Mouse (Mus musculus) CH12.LX (cell line): ENCODE data around the gene Shroom1. TPM values are rescaled to one million over a fixed set of nuclear protein-coding genes. Genes with fewer than 3 reads are reported as not detected.

Source experiments
- DNase-seq: peaks from one replicate; pipeline ENCODE4 v3.0.0-alpha.2; 2013; ENCODE audit errors: extremely low read depth
- H3K27ac ChIP-seq: 2 replicates; pipeline ENCODE4 v1.5.1; 2012; ENCODE audit warnings: low read depth, mild to moderate bottlenecking, control low read depth, moderate library complexity; ENCODE audit not compliant: insufficient read depth
- H3K27me3 ChIP-seq: replicated peaks from 2 replicates; pipeline ENCODE3; 2012; ENCODE audit warnings: inconsistent platforms
- H3K36me3 ChIP-seq, 2 experiments: replicated peaks in 1 of 2; 2 replicates each; pipeline versions ENCODE3 to v1.6.1; 2012; ENCODE audit warnings: inconsistent platforms in 1 of 2, low read length in 1 of 2, mild to moderate bottlenecking in 1 of 2, mixed read lengths in 1 of 2, moderate library complexity in 1 of 2; ENCODE audit not compliant: control insufficient read depth in 1 of 2, insufficient read depth in 1 of 2
- H3K4me1 ChIP-seq, 2 experiments: 2 replicates each; pipeline ENCODE4 v1.6.1; 2012; ENCODE audit warnings: inconsistent platforms in 1 of 2, moderate library complexity in 1 of 2; ENCODE audit not compliant: insufficient read depth in 2 of 2, control insufficient read depth in 1 of 2
- H3K4me2 ChIP-seq: 2 replicates; pipeline ENCODE4 v1.6.1; 2012; ENCODE audit warnings: low read depth, mild to moderate bottlenecking, control low read depth; ENCODE audit not compliant: poor library complexity, insufficient read depth, severe bottlenecking
- H3K4me3 ChIP-seq, 3 experiments: fragments of 150-350 bp in 1 of 3; sonication (generic) in 1 of 3; replicated peaks in 1 of 3; 2 replicates each; pipeline versions ENCODE3 to v1.5.1; 2011 to 2012; ENCODE audit warnings: low read depth in 2 of 3, low read length in 2 of 3, mild to moderate bottlenecking in 2 of 3, moderate library complexity in 2 of 3, control low read depth in 1 of 3, improper control_type of control experiment in 1 of 3, inconsistent platforms in 1 of 3, mixed read lengths in 1 of 3; ENCODE audit not compliant: poor library complexity in 1 of 3
- H3K79me2 ChIP-seq: replicated peaks from 2 replicates; pipeline ENCODE4 v1.6.1; 2012; ENCODE audit warnings: mild to moderate bottlenecking, moderate library complexity; ENCODE audit not compliant: control insufficient read depth, poor library complexity, insufficient read depth, severe bottlenecking; ENCODE audit errors: extremely low read depth
- H3K9ac ChIP-seq: 2 replicates; pipeline ENCODE4 v1.6.1; 2012; ENCODE audit warnings: low read depth, mild to moderate bottlenecking, control low read depth, moderate library complexity; ENCODE audit not compliant: insufficient read depth
- H3K9me3 ChIP-seq: replicated peaks from 2 replicates; pipeline ENCODE3; 2012; ENCODE audit warnings: low read length, inconsistent platforms, mixed read lengths
- BHLHE40 ChIP-seq: IDR thresholded peaks from 2 replicates; pipeline ENCODE4 v1.6.1; 2011; ENCODE audit warnings: mild to moderate bottlenecking, low read depth, low read length, improper control_type of control experiment
- CTCF ChIP-seq, 2 experiments: IDR thresholded peaks in 1 of 2; conservative IDR thresholded peaks in 1 of 2; 2 replicates each; pipeline ENCODE4 v1.5.1; 2011 to 2012; ENCODE audit warnings: low read depth in 2 of 2, low read length in 2 of 2, improper control_type of control experiment in 1 of 2, inconsistent platforms in 1 of 2, mild to moderate bottlenecking in 1 of 2, moderate library complexity in 1 of 2
- E2F4 ChIP-seq: IDR thresholded peaks from 2 replicates; pipeline ENCODE4 v1.6.1; 2011; ENCODE audit warnings: low read depth, low read length, improper control_type of control experiment; ENCODE audit not compliant: insufficient replicate concordance
- ELF1 ChIP-seq: IDR thresholded peaks from 2 replicates; pipeline ENCODE4 v1.6.1; 2014; ENCODE audit warnings: low read depth, mild to moderate bottlenecking, inconsistent platforms, low read length, improper control_type of control experiment
- EP300 ChIP-seq: IDR thresholded peaks from 2 replicates; pipeline ENCODE4 v1.6.1; 2011; ENCODE audit warnings: low read length, improper control_type of control experiment
- GABPA ChIP-seq: IDR thresholded peaks from 2 replicates; pipeline ENCODE4 v1.6.1; 2012; ENCODE audit warnings: low read depth, low read length, improper control_type of control experiment, inconsistent platforms; ENCODE audit not compliant: insufficient replicate concordance
- HCFC1 ChIP-seq: IDR thresholded peaks from 2 replicates; pipeline ENCODE4 v1.6.1; 2012; ENCODE audit warnings: low read depth, mild to moderate bottlenecking, inconsistent platforms, low read length, improper control_type of control experiment
- JUN ChIP-seq: IDR thresholded peaks from 2 replicates; pipeline ENCODE4 v1.6.1; 2011; ENCODE audit warnings: low read depth, mild to moderate bottlenecking, low read length, improper control_type of control experiment, moderate library complexity; ENCODE audit not compliant: insufficient read depth
- KAT2A ChIP-seq: IDR thresholded peaks from 2 replicates; pipeline ENCODE4 v1.6.1; 2012; ENCODE audit warnings: low read length, improper control_type of control experiment, inconsistent platforms; ENCODE audit not compliant: insufficient replicate concordance
- MAFK ChIP-seq: IDR thresholded peaks from 2 replicates; pipeline ENCODE4 v1.6.1; 2011; ENCODE audit warnings: low read length, improper control_type of control experiment; ENCODE audit not compliant: insufficient replicate concordance
- MAZ ChIP-seq: IDR thresholded peaks from 2 replicates; pipeline ENCODE4 v1.6.1; 2012; ENCODE audit warnings: low read depth, mild to moderate bottlenecking, inconsistent platforms, low read length, improper control_type of control experiment, moderate library complexity
- MEF2A ChIP-seq: IDR thresholded peaks from 2 replicates; pipeline ENCODE4 v1.6.1; 2014; ENCODE audit warnings: low read depth, mild to moderate bottlenecking, inconsistent platforms, low read length, improper control_type of control experiment, borderline replicate concordance
- MYC ChIP-seq: IDR thresholded peaks from 2 replicates; pipeline ENCODE4 v1.6.1; 2011; ENCODE audit warnings: low read depth, mild to moderate bottlenecking, improper control_type of control experiment, low read length
- NELFE ChIP-seq: IDR thresholded peaks from 2 replicates; pipeline ENCODE4 v1.6.1; 2011; ENCODE audit warnings: low read depth, low read length, improper control_type of control experiment
- NRF1 ChIP-seq: IDR thresholded peaks from 2 replicates; pipeline ENCODE4 v1.6.1; 2014; ENCODE audit warnings: low read depth, mild to moderate bottlenecking, inconsistent platforms, low read length, improper control_type of control experiment, moderate library complexity
- PAX5 ChIP-seq: IDR thresholded peaks from 2 replicates; pipeline ENCODE4 v1.6.1; 2012; ENCODE audit warnings: low read length, inconsistent platforms, mixed read lengths
- POLR2A ChIP-seq: IDR thresholded peaks from 2 replicates; pipeline ENCODE4 v1.6.1; 2011; ENCODE audit warnings: low read depth, mild to moderate bottlenecking, improper control_type of control experiment, low read length
- RAD21 ChIP-seq: IDR thresholded peaks from 2 replicates; pipeline ENCODE4 v1.6.1; 2011; ENCODE audit warnings: low read depth, mild to moderate bottlenecking, low read length, improper control_type of control experiment, moderate library complexity
- RCOR1 ChIP-seq: conservative IDR thresholded peaks from 2 replicates; pipeline ENCODE4 v1.6.1; 2012; ENCODE audit warnings: low read depth, mild to moderate bottlenecking, inconsistent platforms, low read length, improper control_type of control experiment
- SIN3A ChIP-seq: IDR thresholded peaks from 2 replicates; pipeline ENCODE4 v1.6.1; 2012; ENCODE audit warnings: low read length, improper control_type of control experiment, inconsistent platforms
- SMC3 ChIP-seq: IDR thresholded peaks from 2 replicates; pipeline ENCODE4 v1.6.1; 2011; ENCODE audit warnings: low read depth, low read length, improper control_type of control experiment
- UBTF ChIP-seq: IDR thresholded peaks from 2 replicates; pipeline ENCODE4 v1.6.1; 2012; ENCODE audit warnings: low read depth, mild to moderate bottlenecking, inconsistent platforms, low read length, improper control_type of control experiment, moderate library complexity
- ZC3H11A ChIP-seq: IDR thresholded peaks from 2 replicates; pipeline ENCODE4 v1.6.1; 2012; ENCODE audit warnings: low read depth, mild to moderate bottlenecking, inconsistent platforms, low read length, improper control_type of control experiment
- ZKSCAN1 ChIP-seq: IDR thresholded peaks from 2 replicates; pipeline ENCODE4 v1.6.1; 2012; ENCODE audit warnings: low read depth, inconsistent platforms, low read length, improper control_type of control experiment, borderline replicate concordance
- ZNF384 ChIP-seq: IDR thresholded peaks from 2 replicates; pipeline ENCODE4 v1.6.1; 2012; ENCODE audit warnings: low read depth, low read length, improper control_type of control experiment, inconsistent platforms
- dilution Hi-C: fragments of 300-500 bp; cut with MboI; formaldehyde crosslinking; loops from 2 replicates; pipeline ENCODE4 v1.14.3; 2020; ENCODE audit warnings: low sequenced_read_pairs; ENCODE audit not compliant: extremely low pct_unique_long_range_greater_than_20kb, extremely low pct_ligation_motif_present
- in situ Hi-C: fragments of 300-500 bp; cut with MboI; formaldehyde crosslinking; loops from 3 replicates; pipeline ENCODE4 v1.14.3; 2019; ENCODE audit warnings: low sequenced_read_pairs, low pct_ligation_motif_present, low pct_unique_long_range_greater_than_20kb, mixed read lengths
- polyA plus RNA-seq: library from polyadenylated mRNA; unstranded; fragments of >175 nt; gene quantifications from 2 replicates; pipeline ENCODE4 v1.2.1, GENCODE M21; 2012; ENCODE audit warnings: low read depth; ENCODE audit not compliant: insufficient read length
- total RNA-seq, 2 experiments: library from RNA; depleted of rRNA; stranded (reverse); fragments of 300-350 nt in 1 of 2; fragments of >200 nt in 1 of 2; gene quantifications; 2 replicates each; pipeline ENCODE4 v1.2.3; 2012 to 2014

The Shroom1 gene
- total and polyA plus RNA-seq, 3 experiments: not detected

GRCm38 (mm10) chr11:53489007-53489406, 32.0 kb downstream of the Shroom1 start:
- H3K4me2 ChIP-seq: no peak overlapping the region
- H3K36me3 ChIP-seq: no peaks in the 10 kb centered on the region
- H3K4me3 ChIP-seq: no peak overlapping the region
- peaks cover 21 to 50% of the 10 kb centered on the region in 2 experiments for H3K4me1 ChIP-seq
- dilution Hi-C loops: no loop called here
- no peak overlapping the region for H3K9ac ChIP-seq
- no peaks in the 10 kb centered on the region for H3K79me2 ChIP-seq
- H3K27me3 ChIP-seq: no peaks in the 10 kb centered on the region
- TF ChIP-seq MEF2A (no peak), ZNF384 (no peak), RAD21 (peak; percentile 44), MYC (peak; percentile 13; the same call in 1 of the 2 replicates), CTCF (conservative IDR thresholded peaks at IDR 0.05 in 1 of 2, IDR thresholded peaks at IDR 0.05 in 1 of 2; ENCODE audit: low read depth in 2 of 2, low read length in 2 of 2) (peak in 1 of 2 experiments; percentile 55; a peak in 2 of 4 replicates), ELF1 (no peak), NRF1 (no peak), HCFC1 (no peak), SMC3 (peak; percentile 33), E2F4 (no peak), KAT2A (no peak), UBTF (no peak), RCOR1 (no peak)
- TF ChIP-seq, all 38 proteins: peak for 4
- Histone ChIP-seq H3K27ac (no peak overlapping the region), H3K9me3 (no peaks in the 10 kb centered on the region)
- in situ Hi-C loops: no loop called here
- DNase-seq: no peak

- H3K27me3 ChIP-seq: no peaks in the 10 kb centered on the region
- no peak overlapping the region for H3K9ac ChIP-seq
- H3K4me2 ChIP-seq: no peak overlapping the region
- H3K27ac ChIP-seq: no peak overlapping the region
- dilution Hi-C loops (no loop called here), in situ Hi-C loops (no loop called here)
- H3K4me1 ChIP-seq: peaks cover 21 to 53% of the 10 kb centered on the region in 2 experiments
- no peaks in the 10 kb centered on the region for H3K9me3 ChIP-seq
- no peak for DNase-seq
- no peak overlapping the region for H3K4me3 ChIP-seq
- TF ChIP-seq NRF1 (no peak), MYC (no peak), SIN3A (no peak)
- no peaks in the 10 kb centered on the region for H3K36me3 ChIP-seq
- H3K79me2 ChIP-seq: no peaks in the 10 kb centered on the region
These were observed 32.4 kb downstream of the Shroom1 start for GRCm38 (mm10) chr11:53489421-53489820.

- Histone ChIP-seq H3K4me1 (peaks cover 24 to 74% of the 10 kb centered on the region in 2 experiments), H3K36me3 (no peaks in the 10 kb centered on the region), H3K9me3 (no peaks in the 10 kb centered on the region), H3K27ac (peak overlapping the region; percentile 68), H3K9ac (peak overlapping the region; percentile 16; the same call in 1 of the 2 replicates), H3K4me2 (peak overlapping the region; percentile 58), H3K4me3 (no peak overlapping the region), H3K79me2 (no peaks in the 10 kb centered on the region), H3K27me3 (no peaks in the 10 kb centered on the region)
- DNase-seq: peak; percentile 87
- dilution Hi-C loops (no loop called here), in situ Hi-C loops (no loop called here)
- TF ChIP-seq EP300 (peak; percentile 83), PAX5 (no peak), ELF1 (peak; percentile 72), UBTF (no peak), KAT2A (no peak), MAFK (peak; percentile 71; the same call in 1 of the 2 replicates), BHLHE40 (peak; percentile 96), POLR2A (peak; percentile 48), RAD21 (no peak; the same call in 1 of the 2 replicates), SMC3 (no peak), MAZ (peak; percentile 70; the same call in 1 of the 2 replicates), ZC3H11A (no peak), MYC (peak; percentile 74; the same call in 1 of the 2 replicates), NRF1 (no peak; the same call in 1 of the 2 replicates), NELFE (no peak), JUN (peak; percentile 95), ZKSCAN1 (no peak), GABPA (no peak)
These were observed 35.0 kb downstream of the Shroom1 start for GRCm38 (mm10) chr11:53491954-53492401.
